Mouse (Mus musculus) small intestine, adult 2 months (tissue): ENCODE measurements around the gene Fyco1.

ENCODE experiments used
- CTCF ChIP-seq: fragments of 200-500 bp; IDR thresholded peaks from 2 replicates; pipeline ENCODE4 v1.5.1; 2012; ENCODE audit warnings: low read depth, mild to moderate bottlenecking, control low read depth, inconsistent platforms, low read length, moderate library complexity, mixed read lengths; ENCODE audit not compliant: insufficient replicate concordance, insufficient read length; ENCODE audit errors: extremely low read depth
- POLR2A ChIP-seq: fragments of 200-500 bp; IDR thresholded peaks from 2 replicates; pipeline ENCODE4 v1.6.1; 2012; ENCODE audit warnings: low read depth, mild to moderate bottlenecking, control low read depth, inconsistent platforms, low read length, moderate library complexity

DNA sequence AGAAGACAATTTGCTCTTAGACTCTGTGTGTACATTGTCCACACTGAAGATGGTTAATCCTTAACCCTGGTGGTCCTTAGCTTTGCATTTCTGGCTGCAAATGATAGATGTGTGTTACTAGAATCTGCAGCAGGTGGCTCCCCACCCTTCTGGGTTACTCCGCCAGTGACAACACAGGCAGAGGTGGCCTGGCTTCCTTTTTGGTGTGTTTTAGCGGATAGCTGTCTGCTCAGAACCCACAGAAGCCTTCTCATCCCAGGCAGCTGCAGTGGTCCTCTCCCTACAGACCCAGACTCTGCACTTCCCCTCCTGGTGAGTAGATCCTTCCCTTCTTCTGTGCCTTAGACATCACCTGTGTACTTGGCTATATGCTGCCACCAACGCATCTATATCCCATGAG lies 84.7 kb downstream of the Fyco1 start:
- TF ChIP-seq CTCF = no peak
- TF ChIP-seq POLR2A = no peak
